Mouse (Mus musculus) kidney, embryonic 15.5 days (tissue): ENCODE measurements around the gene Fam84a. TPM values are rescaled to one million over a fixed set of nuclear protein-coding genes. Genes with fewer than 3 reads are reported as not detected.

ENCODE experiments used
- ATAC-seq: fragments of 200-750 bp; cut with Nextera tagmentation; replicated peaks from 2 replicates; pipeline ENCODE4 v1.8.0; 2017; ENCODE audit warnings: moderate TSS enrichment; ENCODE audit not compliant: low FRiP score
- H3K27ac ChIP-seq: fragments of 300-500 bp; sonication (generic); 2 replicates; pipeline ENCODE4 v1.5.1; 2015; ENCODE audit warnings: mild to moderate bottlenecking, inconsistent platforms
- H3K27me3 ChIP-seq: fragments of 300-500 bp; sonication (generic); 2 replicates; pipeline ENCODE4 v1.6.1; 2015; ENCODE audit warnings: inconsistent platforms
- H3K36me3 ChIP-seq: fragments of 300-500 bp; sonication (generic); 2 replicates; pipeline ENCODE4 v1.6.1; 2015; ENCODE audit warnings: inconsistent platforms
- H3K4me1 ChIP-seq: fragments of 300-500 bp; sonication (generic); 2 replicates; pipeline ENCODE4 v1.6.1; 2015; ENCODE audit warnings: inconsistent platforms
- H3K4me2 ChIP-seq: fragments of 300-500 bp; sonication (generic); 2 replicates; pipeline ENCODE4 v1.6.1; 2015; ENCODE audit warnings: moderate library complexity, mild to moderate bottlenecking, inconsistent platforms
- H3K4me3 ChIP-seq: fragments of 300-500 bp; sonication (generic); replicated peaks from 2 replicates; pipeline ENCODE4 v1.5.1; 2015; ENCODE audit warnings: mild to moderate bottlenecking, inconsistent platforms
- H3K9ac ChIP-seq: fragments of 300-500 bp; sonication (generic); 2 replicates; pipeline ENCODE4 v1.6.1; 2015; ENCODE audit warnings: mild to moderate bottlenecking, inconsistent platforms
- H3K9me3 ChIP-seq: fragments of 300-500 bp; sonication (generic); replicated peaks from 2 replicates; pipeline ENCODE4 v1.6.1; 2016; ENCODE audit warnings: inconsistent platforms
- WGBS: fragments of 180-500 bp; shearing (Covaris S2); methylation state at CpG from one replicate; pipeline ENCODE4 v1.1.7; 2015; ENCODE audit warnings: mixed read lengths; 5-methylcytosine and 5-hydroxymethylcytosine counted together
- polyA plus RNA-seq: library from polyadenylated mRNA; unstranded; fragments of >200 nt; fragmentation: Nextera tagmentation; extraction: Ambion mirVana; gene quantifications from 2 replicates; pipeline ENCODE4 v1.2.1, GENCODE M21; 2015

Fam84a gene
- polyA plus RNA-seq, result 8.2 and 9.4 TPM in 2 replicates

- peak within 1 kb of the TSS; percentile 41 for H3K9ac ChIP-seq
- H3K27ac ChIP-seq, result no peak within 1 kb of the TSS
- H3K4me3 ChIP-seq, result peak within 1 kb of the TSS; percentile 61
- peaks cover 27% of the 10 kb centered on the region for H3K4me1 ChIP-seq
- peak; percentile 97 for ATAC-seq
- WGBS, result under 1% methylated on average over 31 of the region's 31 CpGs
- H3K36me3 ChIP-seq, result no peaks in the 10 kb centered on the region
- H3K27me3 ChIP-seq, result peaks cover 43% of the 10 kb centered on the region
- H3K9me3 ChIP-seq, result no peaks in the 10 kb centered on the region
- H3K4me2 ChIP-seq, result peak within 1 kb of the TSS; percentile 94
Measured at GRCm38 (mm10) chr12:14151921-14152320, at the start of gene Fam84a. Gene Fam84a, minus strand, starts transcription at chr12:14152054.

GRCm38 (mm10) chr12:14195479-14195878 is 43.6 kb upstream of the Fam84a start:
- Histone ChIP-seq H3K4me1 (no peaks in the 10 kb centered on the region), H3K4me2 (no peak overlapping the region), H3K27me3 (no peaks in the 10 kb centered on the region), H3K4me3 (no peak overlapping the region), H3K9ac (no peak overlapping the region), H3K36me3 (no peaks in the 10 kb centered on the region), H3K27ac (no peak overlapping the region), H3K9me3 (no peaks in the 10 kb centered on the region)
- ATAC-seq, result no peak
- 82% methylated on average over 3 of the region's 3 CpGs for WGBS

- no peaks in the 10 kb centered on the region for H3K4me1 ChIP-seq
- 80% methylated on average over 3 of the region's 3 CpGs for WGBS
- no peaks in the 10 kb centered on the region for H3K36me3 ChIP-seq
- H3K9ac ChIP-seq, result no peak overlapping the region
- H3K9me3 ChIP-seq, result no peaks in the 10 kb centered on the region
- H3K27ac ChIP-seq, result no peak overlapping the region
- H3K4me2 ChIP-seq, result no peak overlapping the region
- H3K4me3 ChIP-seq, result no peak overlapping the region
- no peaks in the 10 kb centered on the region for H3K27me3 ChIP-seq
- no peak for ATAC-seq
Measured at GRCm38 (mm10) chr12:14186689-14187195, 34.9 kb upstream of the Fam84a start.

- ATAC-seq, result no peak
- Histone ChIP-seq H3K4me1 (no peaks in the 10 kb centered on the region), H3K9ac (no peak overlapping the region), H3K4me2 (no peak overlapping the region), H3K9me3 (no peaks in the 10 kb centered on the region), H3K27ac (no peak overlapping the region), H3K4me3 (no peak overlapping the region), H3K27me3 (no peaks in the 10 kb centered on the region), H3K36me3 (no peaks in the 10 kb centered on the region)
- 60% methylated on average over 2 of the region's 2 CpGs for WGBS
Measured at GRCm38 (mm10) chr12:14165713-14166112, 13.9 kb upstream of the Fam84a start.

- 94% methylated on average over 1 of the region's 1 CpGs for WGBS
- Histone ChIP-seq H3K27ac (no peak overlapping the region), H3K4me1 (no peaks in the 10 kb centered on the region), H3K9me3 (no peaks in the 10 kb centered on the region), H3K4me2 (no peak overlapping the region), H3K27me3 (no peaks in the 10 kb centered on the region), H3K9ac (no peak overlapping the region), H3K4me3 (no peak overlapping the region), H3K36me3 (no peaks in the 10 kb centered on the region)
- no peak for ATAC-seq
Measured at GRCm38 (mm10) chr12:14164936-14165335, 13.1 kb upstream of the Fam84a start.

GRCm38 (mm10) chr12:14152426-14152825 is 572 bp upstream of the Fam84a start:
- Histone ChIP-seq H3K36me3 (no peaks in the 10 kb centered on the region), H3K27me3 (peaks cover 43% of the 10 kb centered on the region), H3K9me3 (no peaks in the 10 kb centered on the region), H3K4me2 (peak overlapping the region; percentile 94), H3K4me3 (peak overlapping the region; percentile 61), H3K27ac (no peak overlapping the region), H3K4me1 (peaks cover 27% of the 10 kb centered on the region), H3K9ac (0 out of 2 replicates have a peak overlapping the region, but pooled peaks have one; percentile 15)
- no peak for ATAC-seq
- under 1% methylated on average over 14 of the region's 14 CpGs for WGBS

GRCm38 (mm10) chr12:14150936-14151631 is 770 bp downstream of the Fam84a start:
- H3K4me2 ChIP-seq, result peak overlapping the region; percentile 94
- peaks cover 27% of the 10 kb centered on the region for H3K4me1 ChIP-seq
- peaks cover 43% of the 10 kb centered on the region for H3K27me3 ChIP-seq
- 4% methylated on average over 19 of the region's 19 CpGs for WGBS
- H3K36me3 ChIP-seq, result no peaks in the 10 kb centered on the region
- no peak for ATAC-seq
- no peak overlapping the region for H3K27ac ChIP-seq
- no peaks in the 10 kb centered on the region for H3K9me3 ChIP-seq
- H3K4me3 ChIP-seq, result peak overlapping the region; percentile 61
- peak overlapping the region; percentile 41; the same call in 1 of the 2 replicates for H3K9ac ChIP-seq

- H3K9ac ChIP-seq, result peak overlapping the region; percentile 49; the same call in 1 of the 2 replicates
- no peaks in the 10 kb centered on the region for H3K36me3 ChIP-seq
- ATAC-seq, result no peak; the same call in 1 of the 2 replicates
- WGBS, result under 1% methylated on average over 20 of the region's 20 CpGs
- peak overlapping the region; percentile 61 for H3K4me3 ChIP-seq
- H3K4me1 ChIP-seq, result peaks cover 27% of the 10 kb centered on the region
- peak overlapping the region; percentile 94 for H3K4me2 ChIP-seq
- H3K9me3 ChIP-seq, result no peaks in the 10 kb centered on the region
- H3K27ac ChIP-seq, result no peak overlapping the region
- H3K27me3 ChIP-seq, result peaks cover 43% of the 10 kb centered on the region
Measured at GRCm38 (mm10) chr12:14150568-14150909, 1.3 kb downstream of the Fam84a start.

GRCm38 (mm10) chr12:14149843-14150567 is 1.8 kb downstream of the Fam84a start:
- peak; percentile 49; the same call in 1 of the 2 replicates for ATAC-seq
- WGBS, result under 1% methylated on average over 59 of the region's 59 CpGs
- Histone ChIP-seq H3K27ac (no peak overlapping the region), H3K36me3 (no peaks in the 10 kb centered on the region), H3K9me3 (no peaks in the 10 kb centered on the region), H3K4me1 (peaks cover 27% of the 10 kb centered on the region), H3K27me3 (peaks cover 38% of the 10 kb centered on the region), H3K4me3 (peak overlapping the region; percentile 61), H3K9ac (peak overlapping the region; percentile 49), H3K4me2 (peak overlapping the region; percentile 94)

- H3K4me1 ChIP-seq, result peaks cover 27% of the 10 kb centered on the region
- H3K4me2 ChIP-seq, result peak overlapping the region; percentile 94
- H3K9ac ChIP-seq, result peak overlapping the region; percentile 49
- no peaks in the 10 kb centered on the region for H3K9me3 ChIP-seq
- 7% methylated on average over 27 of the region's 27 CpGs for WGBS
- H3K27ac ChIP-seq, result no peak overlapping the region
- peak overlapping the region; percentile 61 for H3K4me3 ChIP-seq
- no peak for ATAC-seq
- H3K27me3 ChIP-seq, result peaks cover 36% of the 10 kb centered on the region
- H3K36me3 ChIP-seq, result no peaks in the 10 kb centered on the region
Measured at GRCm38 (mm10) chr12:14149022-14149842, 2.6 kb downstream of the Fam84a start.

GRCm38 (mm10) chr12:14137046-14137445 is 14.8 kb downstream of the Fam84a start:
- Histone ChIP-seq H3K4me2 (no peak overlapping the region), H3K9me3 (no peaks in the 10 kb centered on the region), H3K4me1 (no peaks in the 10 kb centered on the region), H3K4me3 (no peak overlapping the region), H3K9ac (no peak overlapping the region), H3K36me3 (no peaks in the 10 kb centered on the region), H3K27me3 (no peaks in the 10 kb centered on the region), H3K27ac (no peak overlapping the region)
- ATAC-seq, result no peak
- WGBS, result 81% methylated on average over 1 of the region's 1 CpGs
